Mouse (Mus musculus) heart, adult 2 months (tissue): ENCODE measurements around the gene Vmn1r129. TPM values are rescaled to one million over a fixed set of nuclear protein-coding genes. Genes with fewer than 3 reads are reported as not detected.
"Not testable (repeated sequence)": the region's sequence is repeated elsewhere in the genome, so short reads cannot be mapped to it uniquely, and the experiment has no call there.

Experiments
- DNase-seq, 2 experiments: peaks; one replicate each; pipeline ENCODE4 v3.0.0; 2021
- H3K27ac ChIP-seq: fragments of 200-600 bp; 2 replicates; pipeline ENCODE4 v1.8.1; 2022
- H3K27me3 ChIP-seq: fragments of 200-500 bp; 2 replicates; pipeline ENCODE4 v1.6.1; 2012; ENCODE audit warnings: mild to moderate bottlenecking, low read length, inconsistent platforms, mixed read lengths; ENCODE audit not compliant: control insufficient read depth, insufficient read depth
- H3K36me3 ChIP-seq: fragments of 200-500 bp; 2 replicates; pipeline ENCODE4 v1.6.1; 2012; ENCODE audit warnings: low read length, inconsistent platforms; ENCODE audit not compliant: control insufficient read depth, insufficient read depth
- H3K4me1 ChIP-seq: fragments of 200-500 bp; 2 replicates; pipeline ENCODE4 v1.6.1; 2011; ENCODE audit warnings: low read length; ENCODE audit not compliant: control insufficient read depth, insufficient read depth
- H3K4me3 ChIP-seq: fragments of 200-600 bp; 2 replicates; pipeline ENCODE4 v1.8.1; 2022
- H3K79me2 ChIP-seq: fragments of 200-500 bp; replicated peaks from 2 replicates; pipeline ENCODE4 v1.6.1; 2012; ENCODE audit warnings: mild to moderate bottlenecking, inconsistent platforms, low read length, moderate library complexity, mixed read lengths; ENCODE audit not compliant: control insufficient read depth, insufficient read depth
- H3K9ac ChIP-seq: fragments of 200-500 bp; 2 replicates; pipeline ENCODE4 v1.6.1; 2012; ENCODE audit warnings: low read depth, mild to moderate bottlenecking, control low read depth, inconsistent platforms, low read length, mixed read lengths
- WGBS: fragments of 180-500 bp; shearing (Covaris S2); methylation state at CpG from one replicate; pipeline ENCODE4 v1.1.7; 2018; 5-methylcytosine and 5-hydroxymethylcytosine counted together
- intact Hi-C: fragments of 180-260 bp; cut with DNase I; formaldehyde crosslinking; loops from one replicate; pipeline ENCODE4 v1.15.1; 2025
- long read RNA-seq: library from polyadenylated mRNA; stranded (forward); transcript quantifications from one replicate; pipeline ENCODE4 v2.0.0, GENCODE M21; 2021
- polyA plus RNA-seq: library from polyadenylated mRNA; depleted of rRNA; stranded (reverse); fragments of >200 nt; gene quantifications from 2 replicates; pipeline ENCODE4 v1.2.3, GENCODE M21; 2012; rRNA removed
- total RNA-seq, 2 experiments: library from RNA; stranded (reverse); gene quantifications; 2 replicates each; pipeline ENCODE4 v1.2.3; 2021

The Vmn1r129 gene
- total RNA-seq (not detected), polyA plus RNA-seq (not detected in 2 replicates)
- long read RNA-seq, result 0 reads

- H3K9ac ChIP-seq, H3K4me3 ChIP-seq, H3K27me3 ChIP-seq, intact Hi-C loops, H3K36me3 ChIP-seq, DNase-seq, H3K79me2 ChIP-seq, H3K4me1 ChIP-seq, H3K27ac ChIP-seq: not testable (repeated sequence)
- WGBS, result no CpG with 5 or more reads among the region's 1 CpGs
Observed at GRCm38 (mm10) chr7:21361191-21361590, at the start of gene Vmn1r129. Gene Vmn1r129, minus strand, starts transcription at chr7:21361291.

GRCm38 (mm10) chr7:21349073-21349472, 12.0 kb downstream of the Vmn1r129 start, which contains the start of gene Vmn1r128:
Gene Vmn1r128, plus strand, starts transcription at chr7:21349373.
- WGBS, result 58% methylated on average over 1 of the region's 1 CpGs
- H3K27me3 ChIP-seq, intact Hi-C loops: not testable (repeated sequence)

GRCm38 (mm10) chr7:21319761-21320160, 41.3 kb downstream of the Vmn1r129 start, which contains the start of gene Vmn1r127:
Gene Vmn1r127, minus strand, starts transcription at chr7:21319861.
- H3K36me3 ChIP-seq, H3K4me1 ChIP-seq, H3K79me2 ChIP-seq, DNase-seq, H3K4me3 ChIP-seq, H3K27ac ChIP-seq, intact Hi-C loops, H3K9ac ChIP-seq, H3K27me3 ChIP-seq: not testable (repeated sequence)
- no CpG with 5 or more reads among the region's 3 CpGs for WGBS

More at GRCm38 (mm10) chr7:21349073-21349472, 12.0 kb downstream of the Vmn1r129 start, which contains the start of gene Vmn1r128:
- H3K4me1 ChIP-seq, H3K36me3 ChIP-seq, DNase-seq, H3K4me3 ChIP-seq, H3K27ac ChIP-seq, H3K9ac ChIP-seq, H3K79me2 ChIP-seq: not testable (repeated sequence)

Other genes starting within 250 kb of the Vmn1r129 start
- gene Vmn1r122, start 227.2 kb downstream of the Vmn1r129 start, total RNA-seq, result not detected
- not detected in 2 replicates for gene Vmn1r122, start 227.2 kb downstream of the Vmn1r129 start, polyA plus RNA-seq
- not detected for gene Vmn1r123, start 199.1 kb downstream of the Vmn1r129 start, total RNA-seq
- gene Vmn1r123, start 199.1 kb downstream of the Vmn1r129 start, polyA plus RNA-seq, result not detected in 2 replicates
- not detected for gene Gm5157, start 170.9 kb downstream of the Vmn1r129 start, total RNA-seq
- gene Gm5157, start 170.9 kb downstream of the Vmn1r129 start, polyA plus RNA-seq, result not detected in 2 replicates
- gene Vmn1r124, start 100.7 kb downstream of the Vmn1r129 start, total RNA-seq, result not detected
- not detected in 2 replicates for gene Vmn1r124, start 100.7 kb downstream of the Vmn1r129 start, polyA plus RNA-seq
- not detected for gene Vmn1r125, start 89.1 kb downstream of the Vmn1r129 start, total RNA-seq
- gene Vmn1r125, start 89.1 kb downstream of the Vmn1r129 start, polyA plus RNA-seq, result not detected in 2 replicates
- not detected for gene Vmn1r126, start 59.8 kb downstream of the Vmn1r129 start, total RNA-seq
- gene Vmn1r126, start 59.8 kb downstream of the Vmn1r129 start, polyA plus RNA-seq, result not detected in 2 replicates
- gene Vmn1r127, start 41.4 kb downstream of the Vmn1r129 start, total RNA-seq, result not detected
- gene Vmn1r127, start 41.4 kb downstream of the Vmn1r129 start, polyA plus RNA-seq, result not detected in 2 replicates
- gene Vmn1r128, start 11.9 kb downstream of the Vmn1r129 start, total RNA-seq, result not detected
- gene Vmn1r128, start 11.9 kb downstream of the Vmn1r129 start, polyA plus RNA-seq, result not detected in 2 replicates
- gene Gm6882, start 71.5 kb upstream of the Vmn1r129 start, total RNA-seq, result not detected
- not detected in 2 replicates for gene Gm6882, start 71.5 kb upstream of the Vmn1r129 start, polyA plus RNA-seq
- gene Vmn1r130, start 150.5 kb upstream of the Vmn1r129 start, total RNA-seq, result not detected
- not detected in 2 replicates for gene Vmn1r130, start 150.5 kb upstream of the Vmn1r129 start, polyA plus RNA-seq
- gene Vmn1r131, start 184.8 kb upstream of the Vmn1r129 start, total RNA-seq, result not detected
- gene Vmn1r131, start 184.8 kb upstream of the Vmn1r129 start, polyA plus RNA-seq, result not detected in 2 replicates